Mouse (Mus musculus) liver, adult 2 months (tissue): ENCODE results near the gene Wfdc3.

ENCODE experiments used
- CTCF ChIP-seq: fragments of 200-500 bp; IDR thresholded peaks from 2 replicates; pipeline ENCODE4 v1.5.1; 2011; ENCODE audit warnings: low read depth, low read length, control low read depth
- POLR2A ChIP-seq: fragments of 200-500 bp; IDR thresholded peaks from 2 replicates; pipeline ENCODE4 v1.6.1; 2011; ENCODE audit warnings: low read length, control low read depth; ENCODE audit not compliant: insufficient read depth; ENCODE audit errors: extremely low read depth

DNA sequence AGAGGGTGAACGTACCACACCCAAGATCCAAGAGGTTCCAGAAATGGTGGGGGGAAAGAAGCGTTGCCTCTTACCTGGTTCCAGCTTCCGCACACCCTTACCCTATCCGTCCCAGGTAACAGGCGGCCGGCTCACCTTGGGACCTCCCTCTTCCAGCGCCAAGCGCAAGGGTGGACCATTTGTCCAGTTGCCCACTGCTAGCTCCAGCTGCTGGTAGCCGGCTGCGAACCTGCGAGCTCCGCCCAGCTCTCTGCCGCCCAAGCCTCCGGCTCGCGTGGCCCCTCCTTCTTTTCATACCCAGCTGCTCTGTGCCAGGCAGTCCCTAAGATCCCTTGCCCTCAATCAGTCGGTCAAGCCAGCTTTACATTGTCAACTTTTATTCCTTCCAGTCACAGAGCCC is 31.1 kb upstream of the Wfdc3 start:
- TF ChIP-seq POLR2A (no peak), CTCF (no peak)
